Mouse (Mus musculus): ENCODE measurements around the gene Psmc3ip. TPM values are rescaled to one million over a fixed set of nuclear protein-coding genes. Genes with fewer than 3 reads are reported as not detected.

The Psmc3ip gene
- polyA plus RNA-seq, 1 experiment from 2014 or later, result 63.3 TPM

- no peaks in the 10 kb centered on the region for H3K9me3 ChIP-seq (replicated peaks)
- no peak for ATAC-seq
- H3K4me3 ChIP-seq, result no peak overlapping the region
- H3K4me2 ChIP-seq, result no peak overlapping the region
- peaks cover 90% of the 10 kb centered on the region for H3K36me3 ChIP-seq (ENCODE audit: poor library complexity, severe bottlenecking)
- WGBS, result 28% methylated on average over 5 of the region's 5 CpGs
- H3K27me3 ChIP-seq, result no peaks in the 10 kb centered on the region
- H3K9ac ChIP-seq, result no peak overlapping the region
- no peaks in the 10 kb centered on the region for H3K4me1 ChIP-seq
- H3K27ac ChIP-seq, result no peak overlapping the region
Measured at GRCm38 (mm10) chr11:101057860-101058259, 37.4 kb downstream of the Psmc3ip start.

GRCm38 (mm10) chr11:101056885-101057284 lies 38.4 kb downstream of the Psmc3ip start:
- Histone ChIP-seq H3K27me3 (no peaks in the 10 kb centered on the region), H3K27ac (0 out of 2 replicates have a peak overlapping the region, but pooled peaks have one; percentile 19), H3K4me2 (no peak overlapping the region), H3K9ac (no peak overlapping the region), H3K9me3 (replicated peaks) (no peaks in the 10 kb centered on the region), H3K4me1 (no peaks in the 10 kb centered on the region), H3K4me3 (no peak overlapping the region), H3K36me3 (ENCODE audit: poor library complexity, severe bottlenecking) (peaks cover 90% of the 10 kb centered on the region)
- no peak for ATAC-seq
- 63% methylated on average over 8 of the region's 8 CpGs for WGBS

GRCm38 (mm10) chr11:101055418-101055817 lies 39.8 kb downstream of the Psmc3ip start:
- Histone ChIP-seq H3K27me3 (no peaks in the 10 kb centered on the region), H3K4me3 (no peak overlapping the region), H3K9me3 (replicated peaks) (no peaks in the 10 kb centered on the region), H3K4me1 (no peaks in the 10 kb centered on the region), H3K9ac (no peak overlapping the region), H3K36me3 (ENCODE audit: poor library complexity, severe bottlenecking) (peaks cover 91% of the 10 kb centered on the region), H3K27ac (no peak overlapping the region), H3K4me2 (no peak overlapping the region)
- no peak for ATAC-seq
- 83% methylated on average over 14 of the region's 14 CpGs for WGBS

- H3K36me3 ChIP-seq (ENCODE audit: poor library complexity, severe bottlenecking), result peaks cover 94% of the 10 kb centered on the region
- WGBS, result 100% methylated on average over 1 of the region's 1 CpGs
Measured at GRCm38 (mm10) chr11:101053974-101054373, 41.3 kb downstream of the Psmc3ip start.

GRCm38 (mm10) chr11:101052751-101053473 lies 42.3 kb downstream of the Psmc3ip start:
- Histone ChIP-seq H3K27ac (no peak overlapping the region), H3K9me3 (replicated peaks) (no peaks in the 10 kb centered on the region), H3K4me2 (no peak overlapping the region), H3K36me3 (ENCODE audit: poor library complexity, severe bottlenecking) (peaks cover 96% of the 10 kb centered on the region), H3K9ac (no peak overlapping the region), H3K4me3 (no peak overlapping the region), H3K4me1 (no peaks in the 10 kb centered on the region), H3K27me3 (no peaks in the 10 kb centered on the region)
- WGBS, result 94% methylated on average over 10 of the region's 10 CpGs
- ATAC-seq, result no peak

More at GRCm38 (mm10) chr11:101053974-101054373, 41.3 kb downstream of the Psmc3ip start:
- Histone ChIP-seq H3K4me3 (no peak overlapping the region), H3K4me2 (no peak overlapping the region), H3K27ac (no peak overlapping the region), H3K27me3 (no peaks in the 10 kb centered on the region), H3K4me1 (no peaks in the 10 kb centered on the region), H3K9ac (no peak overlapping the region), H3K9me3 (replicated peaks) (no peaks in the 10 kb centered on the region)
- no peak for ATAC-seq

- Histone ChIP-seq H3K4me2 (no peak overlapping the region), H3K27ac (no peak overlapping the region), H3K9ac (no peak overlapping the region), H3K27me3 (no peaks in the 10 kb centered on the region), H3K4me1 (no peaks in the 10 kb centered on the region), H3K9me3 (replicated peaks) (no peaks in the 10 kb centered on the region), H3K4me3 (no peak overlapping the region), H3K36me3 (ENCODE audit: poor library complexity, severe bottlenecking) (peaks cover 97% of the 10 kb centered on the region)
- 90% methylated on average over 8 of the region's 8 CpGs for WGBS
- no peak for ATAC-seq
Measured at GRCm38 (mm10) chr11:101051617-101052016, 43.6 kb downstream of the Psmc3ip start.

GRCm38 (mm10) chr11:101051051-101051493 lies 44.2 kb downstream of the Psmc3ip start:
- Histone ChIP-seq H3K36me3 (ENCODE audit: poor library complexity, severe bottlenecking) (peaks cover 98% of the 10 kb centered on the region), H3K27me3 (no peaks in the 10 kb centered on the region), H3K4me3 (no peak overlapping the region), H3K9me3 (replicated peaks) (no peaks in the 10 kb centered on the region), H3K4me2 (no peak overlapping the region), H3K27ac (no peak overlapping the region), H3K4me1 (no peaks in the 10 kb centered on the region), H3K9ac (no peak overlapping the region)
- WGBS, result 85% methylated on average over 6 of the region's 6 CpGs
- no peak; the same call in 1 of the 2 replicates for ATAC-seq

- Histone ChIP-seq H3K4me2 (no peak overlapping the region), H3K4me1 (no peaks in the 10 kb centered on the region), H3K27ac (no peak overlapping the region), H3K9ac (no peak overlapping the region), H3K36me3 (ENCODE audit: poor library complexity, severe bottlenecking) (peaks cover 98% of the 10 kb centered on the region), H3K27me3 (no peaks in the 10 kb centered on the region), H3K9me3 (replicated peaks) (no peaks in the 10 kb centered on the region), H3K4me3 (no peak overlapping the region)
- WGBS, result 88% methylated on average over 9 of the region's 9 CpGs
- no peak for ATAC-seq
Measured at GRCm38 (mm10) chr11:101050359-101050758, 44.9 kb downstream of the Psmc3ip start.

- WGBS, result 83% methylated on average over 3 of the region's 3 CpGs
- Histone ChIP-seq H3K27ac (no peak overlapping the region), H3K4me1 (no peaks in the 10 kb centered on the region), H3K4me3 (no peak overlapping the region), H3K4me2 (no peak overlapping the region), H3K9ac (no peak overlapping the region), H3K9me3 (replicated peaks) (no peaks in the 10 kb centered on the region), H3K36me3 (ENCODE audit: poor library complexity, severe bottlenecking) (peaks cover 100% of the 10 kb centered on the region), H3K27me3 (no peaks in the 10 kb centered on the region)
- no peak for ATAC-seq
Measured at GRCm38 (mm10) chr11:101047502-101047901, 47.7 kb downstream of the Psmc3ip start.

GRCm38 (mm10) chr11:101046440-101046839 lies 48.8 kb downstream of the Psmc3ip start:
- H3K4me1 ChIP-seq, result no peaks in the 10 kb centered on the region
- H3K27ac ChIP-seq, result no peak overlapping the region
- ATAC-seq, result no peak
- peaks cover 100% of the 10 kb centered on the region for H3K36me3 ChIP-seq (ENCODE audit: poor library complexity, severe bottlenecking)
- H3K9ac ChIP-seq, result no peak overlapping the region
- H3K27me3 ChIP-seq, result no peaks in the 10 kb centered on the region
- H3K4me3 ChIP-seq, result no peak overlapping the region
- H3K9me3 ChIP-seq (replicated peaks), result no peaks in the 10 kb centered on the region
- WGBS, result 78% methylated on average over 9 of the region's 9 CpGs
- H3K4me2 ChIP-seq, result no peak overlapping the region

GRCm38 (mm10) chr11:101045826-101046225 lies 49.4 kb downstream of the Psmc3ip start:
- no peaks in the 10 kb centered on the region for H3K9me3 ChIP-seq (replicated peaks)
- no peak overlapping the region for H3K4me3 ChIP-seq
- peaks cover 99% of the 10 kb centered on the region for H3K36me3 ChIP-seq (ENCODE audit: poor library complexity, severe bottlenecking)
- H3K4me2 ChIP-seq, result no peak overlapping the region
- 93% methylated on average over 4 of the region's 4 CpGs for WGBS
- H3K27ac ChIP-seq, result no peak overlapping the region
- no peaks in the 10 kb centered on the region for H3K27me3 ChIP-seq
- ATAC-seq, result no peak
- H3K9ac ChIP-seq, result no peak overlapping the region
- no peaks in the 10 kb centered on the region for H3K4me1 ChIP-seq
